Mouse (Mus musculus): ENCODE measurements around the gene Fam173a. TPM values are rescaled to one million over a fixed set of nuclear protein-coding genes. Genes with fewer than 3 reads are reported as not detected.
A peak's percentile ranks its signal among the peaks of the same experiment; 100 is the strongest.

The Fam173a gene
- polyA plus RNA-seq, 1 experiment from 2014 or later: 127 TPM

DNA sequence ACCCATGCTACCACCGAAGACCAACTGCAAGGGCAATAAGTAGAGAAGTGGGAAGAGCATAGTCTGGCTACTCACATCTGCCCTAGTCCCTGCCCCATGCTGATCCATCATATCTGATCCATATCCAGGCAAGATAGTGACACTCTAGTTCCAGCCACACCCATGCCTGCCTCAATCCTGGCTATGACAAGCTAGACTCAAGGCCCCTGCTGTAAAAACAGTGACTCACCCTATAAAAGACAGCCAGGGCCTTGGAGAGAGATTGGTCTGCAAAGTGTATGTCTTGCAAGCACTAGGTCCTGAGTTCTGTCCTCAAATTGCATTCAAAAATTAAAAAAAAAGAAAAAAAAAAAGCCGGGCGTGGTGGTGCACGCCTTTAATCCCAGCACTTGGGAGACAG is 13.8 kb upstream of the Fam173a start:
- Histone ChIP-seq H3K4me3 (ENCODE audit: low read depth, low read length) (no peak overlapping the region), H3K4me1 (replicated peaks; ENCODE audit: control insufficient read depth, insufficient read depth, low read length) (no peaks in the 10 kb centered on the region), H3K4me2 (replicated peaks; ENCODE audit: low read depth) (no peak overlapping the region), H3K36me3 (ENCODE audit: control insufficient read depth, insufficient read depth) (no peaks in the 10 kb centered on the region), H3K27me3 (replicated peaks; ENCODE audit: control insufficient read depth, insufficient read depth, low read length) (peaks cover 30% of the 10 kb centered on the region), H3K27ac (ENCODE audit: low read depth, low read length) (no peak overlapping the region), H3K9me3 (ENCODE audit: control insufficient read depth) (no peaks in the 10 kb centered on the region), H3K9ac (ENCODE audit: low read depth, low read length) (no peak overlapping the region)
- WGBS: 61% methylated on average over 4 of the region's 4 CpGs
- no peak for TF ChIP-seq CTCF (IDR thresholded peaks at IDR 0.05; ENCODE audit: low read depth)
- ATAC-seq: peak; percentile 10; the same call in 1 of the 2 replicates

DNA sequence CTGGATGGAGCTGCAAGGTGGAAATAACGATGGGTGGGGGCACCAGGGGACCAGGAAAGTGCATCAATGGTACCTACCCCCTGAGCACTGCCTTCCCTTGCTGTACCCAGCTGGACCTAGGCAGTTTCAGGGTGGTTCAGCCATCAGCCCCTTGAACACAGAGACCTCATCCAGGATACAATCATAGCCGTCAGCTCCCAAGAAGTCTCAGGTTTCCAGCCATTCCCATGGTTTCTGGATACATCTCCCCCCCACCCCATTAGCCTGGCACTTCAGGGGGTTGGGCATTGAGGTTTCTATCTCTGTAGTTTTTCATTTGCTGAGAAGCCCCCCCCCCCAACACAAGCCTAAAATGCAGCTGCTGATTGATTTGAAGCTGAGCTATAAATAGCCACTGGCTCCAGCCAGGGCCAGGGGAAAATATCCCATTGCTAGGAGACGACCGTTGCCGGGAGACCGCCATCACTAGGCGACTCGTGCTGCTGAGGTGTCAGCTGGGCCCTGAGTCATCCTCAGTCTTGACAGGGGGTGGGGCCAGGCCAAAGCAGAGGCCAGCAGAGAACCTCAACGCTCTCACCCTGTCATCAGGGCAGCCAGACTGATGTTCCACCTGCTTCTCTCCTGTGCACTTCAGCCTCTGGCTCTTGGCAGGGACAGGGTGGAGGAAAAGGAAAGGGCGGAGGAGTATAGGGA is 10.3 kb upstream of the Fam173a start:
- H3K4me1 ChIP-seq (replicated peaks; ENCODE audit: control insufficient read depth, insufficient read depth, low read length): no peaks in the 10 kb centered on the region
- no peaks in the 10 kb centered on the region for H3K36me3 ChIP-seq (ENCODE audit: control insufficient read depth, insufficient read depth)
- H3K4me2 ChIP-seq (replicated peaks; ENCODE audit: low read depth): no peak overlapping the region
- 8% methylated on average over 10 of the region's 10 CpGs for WGBS
- no peaks in the 10 kb centered on the region for H3K9me3 ChIP-seq (ENCODE audit: control insufficient read depth)
- no peak for TF ChIP-seq CTCF (IDR thresholded peaks at IDR 0.05; ENCODE audit: low read depth)
- H3K9ac ChIP-seq (ENCODE audit: low read depth, low read length): 0 out of 2 replicates have a peak overlapping the region, but pooled peaks have one; percentile 3
- ATAC-seq: peak; percentile 44
- H3K27me3 ChIP-seq (replicated peaks; ENCODE audit: control insufficient read depth, insufficient read depth, low read length): peaks cover 7% of the 10 kb centered on the region; the same call in 1 of the 2 replicates
- H3K27ac ChIP-seq (ENCODE audit: low read depth, low read length): no peak overlapping the region
- H3K4me3 ChIP-seq (ENCODE audit: low read depth, low read length): no peak overlapping the region

- Histone ChIP-seq H3K4me1 (replicated peaks; ENCODE audit: control insufficient read depth, insufficient read depth, low read length) (0 out of 2 replicates have a peak, but pooled peaks cover 6% of the 10 kb centered on the region), H3K4me3 (ENCODE audit: low read depth, low read length) (no peak overlapping the region), H3K36me3 (ENCODE audit: control insufficient read depth, insufficient read depth) (no peaks in the 10 kb centered on the region), H3K27me3 (replicated peaks; ENCODE audit: control insufficient read depth, insufficient read depth, low read length) (peaks cover 7% of the 10 kb centered on the region; the same call in 1 of the 2 replicates), H3K9ac (ENCODE audit: low read depth, low read length) (no peak overlapping the region), H3K4me2 (replicated peaks; ENCODE audit: low read depth) (no peak overlapping the region), H3K9me3 (ENCODE audit: control insufficient read depth) (no peaks in the 10 kb centered on the region), H3K27ac (ENCODE audit: low read depth, low read length) (no peak overlapping the region)
- peak; percentile 92 for TF ChIP-seq CTCF (IDR thresholded peaks at IDR 0.05; ENCODE audit: low read depth)
- 5% methylated on average over 6 of the region's 6 CpGs for WGBS
- ATAC-seq: peak; percentile 27; the same call in 1 of the 2 replicates
These were observed 8.3 kb upstream of the Fam173a start for GRCm38 (mm10) chr17:25801029-25801428.

DNA sequence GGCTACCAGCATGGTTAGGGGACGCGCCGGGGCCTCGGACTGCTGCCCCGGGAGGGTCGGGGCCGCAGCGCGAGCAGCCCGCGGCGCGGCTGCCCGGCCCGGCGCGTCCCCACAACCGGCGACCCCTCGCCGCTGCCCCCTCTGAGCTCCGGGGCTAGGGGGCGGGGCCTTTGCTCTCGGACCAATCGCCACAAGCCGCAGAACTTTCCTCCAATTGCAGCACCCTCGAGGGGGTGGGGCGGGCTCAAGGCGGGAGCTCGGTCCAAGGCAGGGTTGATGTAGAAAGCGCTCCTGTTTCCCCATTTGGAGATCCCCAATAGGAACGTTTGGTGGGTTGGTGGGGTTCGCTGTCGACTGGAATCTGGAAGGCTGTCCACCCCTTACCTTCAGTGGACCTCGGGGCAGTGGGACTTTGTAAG is 4.3 kb upstream of the Fam173a start, which contains the start of gene Metrn:
Metrn (minus strand) TSS at position 186 of the 419 bp plus-strand sequence.
- H3K27me3 ChIP-seq (replicated peaks; ENCODE audit: control insufficient read depth, insufficient read depth, low read length): no peaks in the 10 kb centered on the region; the same call in 1 of the 2 replicates
- peak; percentile 56 for ATAC-seq
- H3K4me1 ChIP-seq (replicated peaks; ENCODE audit: control insufficient read depth, insufficient read depth, low read length): peaks cover 18% of the 10 kb centered on the region; the same call in 1 of the 2 replicates
- H3K9me3 ChIP-seq (ENCODE audit: control insufficient read depth): no peaks in the 10 kb centered on the region
- H3K4me3 ChIP-seq (ENCODE audit: low read depth, low read length): peak within 1 kb of the TSS; percentile 81
- 1% methylated on average over 34 of the region's 35 CpGs for WGBS
- no peak within 1 kb of the TSS for H3K27ac ChIP-seq (ENCODE audit: low read depth, low read length)
- H3K4me2 ChIP-seq (replicated peaks; ENCODE audit: low read depth): peak within 1 kb of the TSS; percentile 93
- no peak for TF ChIP-seq CTCF (IDR thresholded peaks at IDR 0.05; ENCODE audit: low read depth)
- H3K36me3 ChIP-seq (ENCODE audit: control insufficient read depth, insufficient read depth): no peaks in the 10 kb centered on the region
- peak within 1 kb of the TSS; percentile 40; the same call in 1 of the 2 replicates for H3K9ac ChIP-seq (ENCODE audit: low read depth, low read length)

- H3K9me3 ChIP-seq (ENCODE audit: control insufficient read depth): no peaks in the 10 kb centered on the region
- peak overlapping the region; percentile 81 for H3K4me3 ChIP-seq (ENCODE audit: low read depth, low read length)
- no peaks in the 10 kb centered on the region for H3K27me3 ChIP-seq (replicated peaks; ENCODE audit: control insufficient read depth, insufficient read depth, low read length)
- peak overlapping the region; percentile 93 for H3K4me2 ChIP-seq (replicated peaks; ENCODE audit: low read depth)
- H3K36me3 ChIP-seq (ENCODE audit: control insufficient read depth, insufficient read depth): no peaks in the 10 kb centered on the region
- TF ChIP-seq CTCF (IDR thresholded peaks at IDR 0.05; ENCODE audit: low read depth): no peak; the same call in 1 of the 2 replicates
- peaks cover 21% of the 10 kb centered on the region; the same call in 1 of the 2 replicates for H3K4me1 ChIP-seq (replicated peaks; ENCODE audit: control insufficient read depth, insufficient read depth, low read length)
- no peak overlapping the region for H3K27ac ChIP-seq (ENCODE audit: low read depth, low read length)
- 6% methylated on average over 37 of the region's 37 CpGs for WGBS
- ATAC-seq: no peak
- peak overlapping the region; percentile 40; the same call in 1 of the 2 replicates for H3K9ac ChIP-seq (ENCODE audit: low read depth, low read length)
These were observed 3.6 kb upstream of the Fam173a start for GRCm38 (mm10) chr17:25796211-25796771.

DNA sequence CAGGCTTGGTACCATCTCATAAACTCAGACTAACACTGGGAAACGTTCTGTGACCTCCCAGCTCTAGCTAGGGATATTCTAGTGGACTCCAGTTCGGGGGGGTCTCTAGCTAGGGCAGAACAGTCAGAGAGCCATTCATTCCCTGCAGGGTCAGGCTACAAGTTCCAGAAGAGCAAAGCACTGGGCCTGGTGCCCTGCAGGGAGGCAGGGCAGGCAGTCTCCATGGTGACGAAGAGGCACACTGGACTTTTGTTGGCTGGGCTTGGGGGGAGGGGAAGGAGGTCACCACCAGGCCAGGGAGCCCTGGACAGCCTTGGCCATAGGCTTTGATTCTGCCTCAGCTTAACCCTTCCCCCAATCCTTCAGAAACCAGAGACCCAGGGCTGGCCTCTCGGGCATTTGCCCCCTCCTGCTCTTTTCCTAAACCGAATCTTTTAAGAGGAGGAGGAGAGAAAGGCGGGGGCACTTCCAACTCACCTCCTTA is 3.0 kb upstream of the Fam173a start, which contains the start of gene AC134908.4:
AC134908.4 (minus strand) TSS at position 51 of the 484 bp plus-strand sequence.
- Histone ChIP-seq H3K9ac (ENCODE audit: low read depth, low read length) (peak within 1 kb of the TSS; percentile 40; the same call in 1 of the 2 replicates), H3K4me1 (replicated peaks; ENCODE audit: control insufficient read depth, insufficient read depth, low read length) (peaks cover 22% of the 10 kb centered on the region; the same call in 1 of the 2 replicates), H3K27ac (ENCODE audit: low read depth, low read length) (no peak within 1 kb of the TSS; the same call in 1 of the 2 replicates), H3K4me2 (replicated peaks; ENCODE audit: low read depth) (peak within 1 kb of the TSS; percentile 93), H3K9me3 (ENCODE audit: control insufficient read depth) (no peaks in the 10 kb centered on the region), H3K4me3 (ENCODE audit: low read depth, low read length) (peak within 1 kb of the TSS; percentile 81), H3K36me3 (ENCODE audit: control insufficient read depth, insufficient read depth) (no peaks in the 10 kb centered on the region), H3K27me3 (replicated peaks; ENCODE audit: control insufficient read depth, insufficient read depth, low read length) (no peaks in the 10 kb centered on the region)
- ATAC-seq: no peak
- TF ChIP-seq CTCF (IDR thresholded peaks at IDR 0.05; ENCODE audit: low read depth): no peak
- 48% methylated on average over 6 of the region's 6 CpGs for WGBS
